Mouse (Mus musculus): Measurements from ENCODE around the gene Arhgef2.
A peak's percentile ranks its signal among the peaks of the same experiment; 100 is the strongest.

DNA sequence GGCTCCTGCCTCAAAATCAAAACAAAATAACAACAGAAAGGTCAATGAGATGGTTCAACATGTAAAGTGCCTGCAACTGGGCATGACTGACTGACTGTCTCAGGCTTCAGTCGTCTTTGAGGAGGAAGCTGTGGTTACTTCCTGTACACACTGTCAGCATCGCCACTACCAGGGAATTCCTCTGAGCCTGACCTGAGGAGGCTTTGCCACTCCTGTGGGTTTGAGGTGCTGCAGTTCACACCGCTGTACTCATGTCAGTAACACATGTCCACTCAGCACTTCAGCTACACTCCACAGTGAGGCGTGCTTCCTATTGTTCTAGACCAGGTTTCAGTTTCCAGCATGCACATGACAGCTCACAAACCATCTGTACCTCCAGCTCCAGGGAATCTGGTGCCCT, 58.3 kb downstream of the Arhgef2 start:
- TF ChIP-seq POLR2A (IDR thresholded peaks at IDR 0.05; ENCODE audit: low read depth, low read length) (no peak), CTCF (conservative IDR thresholded peaks at IDR 0.05; ENCODE audit: insufficient read depth, insufficient read length, low read depth, low read length) (0 out of 2 replicates have a peak, but pooled peaks have one; percentile 3)
